Mouse (Mus musculus): Measurements from ENCODE around the gene Olfr414. TPM values are rescaled to one million over a fixed set of nuclear protein-coding genes. Genes with fewer than 3 reads are reported as not detected.

Gene Olfr414
- not detected in 2 replicates for polyA plus RNA-seq (2014; fragmentation: Nextera tagmentation; extraction: Ambion mirVana)

GRCm38 (mm10) chr1:174423764-174424163, at the start of gene Olfr414:
TSS of gene Olfr414 (plus strand) at chr1:174424064.
- no peak within 1 kb of the TSS for H3K9ac ChIP-seq (ENCODE audit: low read depth, low read length)
- no peaks in the 10 kb centered on the region for H3K36me3 ChIP-seq (ENCODE audit: control insufficient read depth, insufficient read depth, low read length)
- H3K4me2 ChIP-seq (replicated peaks; ENCODE audit: low read depth, low read length) = no peak within 1 kb of the TSS
- no peak within 1 kb of the TSS for H3K27ac ChIP-seq (ENCODE audit: low read depth, low read length)
- ATAC-seq (ENCODE audit: low FRiP score) = no peak
- no peaks in the 10 kb centered on the region for H3K9me3 ChIP-seq (ENCODE audit: control insufficient read depth, low read length)
- no peaks in the 10 kb centered on the region for H3K4me1 ChIP-seq (replicated peaks; ENCODE audit: control insufficient read depth, insufficient read depth, low read length)
- no peak for DNase-seq (ENCODE audit: low spot score)
- WGBS = 76% methylated on average over 1 of the region's 1 CpGs
- H3K4me3 ChIP-seq (ENCODE audit: low read depth, low read length) = no peak within 1 kb of the TSS
- H3K27me3 ChIP-seq (ENCODE audit: control insufficient read depth, insufficient read depth, low read length) = no peaks in the 10 kb centered on the region

GRCm38 (mm10) chr1:174390746-174391145, 33.1 kb upstream of the Olfr414 start, which contains the start of gene Olfr248:
TSS of gene Olfr248 (plus strand) at chr1:174391046.
- Histone ChIP-seq H3K9me3 (ENCODE audit: control insufficient read depth, low read length) (no peaks in the 10 kb centered on the region), H3K4me3 (ENCODE audit: low read depth, low read length) (no peak within 1 kb of the TSS), H3K27me3 (ENCODE audit: control insufficient read depth, insufficient read depth, low read length) (no peaks in the 10 kb centered on the region), H3K4me1 (replicated peaks; ENCODE audit: control insufficient read depth, insufficient read depth, low read length) (no peaks in the 10 kb centered on the region), H3K9ac (ENCODE audit: low read depth, low read length) (no peak within 1 kb of the TSS), H3K27ac (ENCODE audit: low read depth, low read length) (no peak within 1 kb of the TSS), H3K36me3 (ENCODE audit: control insufficient read depth, insufficient read depth, low read length) (no peaks in the 10 kb centered on the region), H3K4me2 (replicated peaks; ENCODE audit: low read depth, low read length) (no peak within 1 kb of the TSS)
- WGBS = 95% methylated on average over 2 of the region's 2 CpGs
- DNase-seq (ENCODE audit: low spot score) (no peak), ATAC-seq (ENCODE audit: low FRiP score) (no peak)

DNA sequence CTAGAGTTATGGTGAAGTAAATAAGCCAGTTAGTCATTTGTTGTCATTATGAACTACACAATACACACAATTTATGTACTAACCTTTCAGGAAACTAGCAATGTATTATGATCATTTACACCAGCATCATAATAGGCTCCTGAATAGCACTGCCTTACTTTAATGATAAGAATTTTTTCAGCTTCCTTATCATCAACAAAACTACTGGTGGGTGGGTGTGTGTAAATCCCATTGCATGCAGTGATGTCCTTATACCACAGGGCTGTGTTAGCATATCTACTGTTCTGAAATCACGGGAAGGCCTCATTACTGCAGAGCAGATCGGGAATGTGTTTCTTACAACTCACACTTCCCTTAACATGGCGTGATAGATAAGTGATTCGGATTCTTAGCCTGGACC, 905 bp upstream of the Olfr414 start:
- Histone ChIP-seq H3K4me1 (replicated peaks; ENCODE audit: control insufficient read depth, insufficient read depth, low read length) (no peaks in the 10 kb centered on the region), H3K9ac (ENCODE audit: low read depth, low read length) (no peak overlapping the region), H3K9me3 (ENCODE audit: control insufficient read depth, low read length) (no peaks in the 10 kb centered on the region), H3K36me3 (ENCODE audit: control insufficient read depth, insufficient read depth, low read length) (no peaks in the 10 kb centered on the region), H3K4me2 (replicated peaks; ENCODE audit: low read depth, low read length) (no peak overlapping the region), H3K4me3 (ENCODE audit: low read depth, low read length) (no peak overlapping the region), H3K27ac (ENCODE audit: low read depth, low read length) (no peak overlapping the region), H3K27me3 (ENCODE audit: control insufficient read depth, insufficient read depth, low read length) (no peaks in the 10 kb centered on the region)
- 91% methylated on average over 4 of the region's 4 CpGs for WGBS
- DNase-seq (ENCODE audit: low spot score) (no peak), ATAC-seq (ENCODE audit: low FRiP score) (no peak)

GRCm38 (mm10) chr1:174426180-174426986, 2.5 kb downstream of the Olfr414 start:
- DNase-seq (ENCODE audit: low spot score) = no peak
- Histone ChIP-seq H3K4me2 (replicated peaks; ENCODE audit: low read depth, low read length) (no peak overlapping the region), H3K9ac (ENCODE audit: low read depth, low read length) (no peak overlapping the region), H3K27me3 (ENCODE audit: control insufficient read depth, insufficient read depth, low read length) (no peaks in the 10 kb centered on the region), H3K4me3 (ENCODE audit: low read depth, low read length) (no peak overlapping the region), H3K36me3 (ENCODE audit: control insufficient read depth, insufficient read depth, low read length) (no peaks in the 10 kb centered on the region), H3K9me3 (ENCODE audit: control insufficient read depth, low read length) (no peaks in the 10 kb centered on the region), H3K27ac (ENCODE audit: low read depth, low read length) (no peak overlapping the region), H3K4me1 (replicated peaks; ENCODE audit: control insufficient read depth, insufficient read depth, low read length) (no peaks in the 10 kb centered on the region)
- 0 out of 2 replicates have a peak, but pooled peaks have one; percentile 11 for ATAC-seq (ENCODE audit: low FRiP score)
- WGBS = 58% methylated on average over 3 of the region's 3 CpGs

- no peaks in the 10 kb centered on the region for H3K4me1 ChIP-seq (replicated peaks; ENCODE audit: control insufficient read depth, insufficient read depth, low read length)
Measured at GRCm38 (mm10) chr1:174427402-174427801, 3.5 kb downstream of the Olfr414 start.

GRCm38 (mm10) chr1:174428407-174428806, 4.5 kb downstream of the Olfr414 start:
- ATAC-seq (ENCODE audit: low FRiP score) (no peak), DNase-seq (ENCODE audit: low spot score) (no peak)
- no peak overlapping the region for H3K4me3 ChIP-seq (ENCODE audit: low read depth, low read length)
- H3K27me3 ChIP-seq (ENCODE audit: control insufficient read depth, insufficient read depth, low read length) = no peaks in the 10 kb centered on the region
- no peak overlapping the region for H3K9ac ChIP-seq (ENCODE audit: low read depth, low read length)
- H3K36me3 ChIP-seq (ENCODE audit: control insufficient read depth, insufficient read depth, low read length) = no peaks in the 10 kb centered on the region
- no peak overlapping the region for H3K27ac ChIP-seq (ENCODE audit: low read depth, low read length)
- 87% methylated on average over 2 of the region's 2 CpGs for WGBS
- no peaks in the 10 kb centered on the region for H3K4me1 ChIP-seq (replicated peaks; ENCODE audit: control insufficient read depth, insufficient read depth, low read length)
- H3K4me2 ChIP-seq (replicated peaks; ENCODE audit: low read depth, low read length) = no peak overlapping the region
- H3K9me3 ChIP-seq (ENCODE audit: control insufficient read depth, low read length) = no peaks in the 10 kb centered on the region

More at GRCm38 (mm10) chr1:174427402-174427801, 3.5 kb downstream of the Olfr414 start:
- no peaks in the 10 kb centered on the region for H3K36me3 ChIP-seq (ENCODE audit: control insufficient read depth, insufficient read depth, low read length)
- no peak overlapping the region for H3K9ac ChIP-seq (ENCODE audit: low read depth, low read length)
- DNase-seq (ENCODE audit: low spot score) (no peak), ATAC-seq (ENCODE audit: low FRiP score) (no peak)
- H3K4me2 ChIP-seq (replicated peaks; ENCODE audit: low read depth, low read length) = no peak overlapping the region
- H3K27ac ChIP-seq (ENCODE audit: low read depth, low read length) = no peak overlapping the region
- no peak overlapping the region for H3K4me3 ChIP-seq (ENCODE audit: low read depth, low read length)
- 90% methylated on average over 1 of the region's 1 CpGs for WGBS
- no peaks in the 10 kb centered on the region for H3K27me3 ChIP-seq (ENCODE audit: control insufficient read depth, insufficient read depth, low read length)
- H3K9me3 ChIP-seq (ENCODE audit: control insufficient read depth, low read length) = no peaks in the 10 kb centered on the region

DNA sequence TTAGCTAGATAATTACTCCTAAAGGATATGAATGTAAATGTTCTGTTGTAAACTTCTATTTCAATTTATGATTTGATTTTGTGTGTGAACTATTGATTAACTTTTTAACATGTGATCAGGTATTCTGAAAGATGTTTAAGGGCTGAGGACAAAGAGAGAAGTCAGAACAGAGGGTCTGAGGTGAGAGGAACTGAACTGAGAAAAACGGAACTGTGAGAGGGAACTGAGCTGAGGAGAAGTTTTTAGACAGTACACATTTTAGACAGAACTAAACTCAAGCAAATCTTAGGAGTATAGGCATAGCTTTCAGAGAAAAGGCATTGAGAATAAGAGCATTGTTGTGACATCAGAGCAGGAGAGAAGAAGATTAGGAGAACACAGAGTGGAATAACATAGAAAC, 10.3 kb downstream of the Olfr414 start:
- no peak overlapping the region for H3K4me2 ChIP-seq (replicated peaks; ENCODE audit: low read depth, low read length)
- H3K4me1 ChIP-seq (replicated peaks; ENCODE audit: control insufficient read depth, insufficient read depth, low read length) = no peaks in the 10 kb centered on the region
- H3K9ac ChIP-seq (ENCODE audit: low read depth, low read length) = no peak overlapping the region
- no peak overlapping the region for H3K27ac ChIP-seq (ENCODE audit: low read depth, low read length)
- ATAC-seq (ENCODE audit: low FRiP score) = no peak
- no peaks in the 10 kb centered on the region for H3K9me3 ChIP-seq (ENCODE audit: control insufficient read depth, low read length)
- no peak for DNase-seq (ENCODE audit: low spot score)
- no peak overlapping the region for H3K4me3 ChIP-seq (ENCODE audit: low read depth, low read length)
- no peaks in the 10 kb centered on the region for H3K36me3 ChIP-seq (ENCODE audit: control insufficient read depth, insufficient read depth, low read length)
- no peaks in the 10 kb centered on the region for H3K27me3 ChIP-seq (ENCODE audit: control insufficient read depth, insufficient read depth, low read length)
- WGBS = 53% methylated on average over 1 of the region's 1 CpGs

GRCm38 (mm10) chr1:174441782-174442181, 17.9 kb downstream of the Olfr414 start, which contains the start of gene Olfr220:
TSS of gene Olfr220 (plus strand) at chr1:174442082.
- DNase-seq (ENCODE audit: low spot score) = no peak
- H3K4me3 ChIP-seq (ENCODE audit: low read depth, low read length) = no peak within 1 kb of the TSS
- no peaks in the 10 kb centered on the region for H3K27me3 ChIP-seq (ENCODE audit: control insufficient read depth, insufficient read depth, low read length)
- H3K9ac ChIP-seq (ENCODE audit: low read depth, low read length) = no peak within 1 kb of the TSS
- no peaks in the 10 kb centered on the region for H3K9me3 ChIP-seq (ENCODE audit: control insufficient read depth, low read length)
- 73% methylated on average over 1 of the region's 1 CpGs for WGBS
- ATAC-seq (ENCODE audit: low FRiP score) = no peak
- no peak within 1 kb of the TSS for H3K27ac ChIP-seq (ENCODE audit: low read depth, low read length)
- no peaks in the 10 kb centered on the region for H3K36me3 ChIP-seq (ENCODE audit: control insufficient read depth, insufficient read depth, low read length)
- H3K4me2 ChIP-seq (replicated peaks; ENCODE audit: low read depth, low read length) = no peak within 1 kb of the TSS
- H3K4me1 ChIP-seq (replicated peaks; ENCODE audit: control insufficient read depth, insufficient read depth, low read length) = no peaks in the 10 kb centered on the region

DNA sequence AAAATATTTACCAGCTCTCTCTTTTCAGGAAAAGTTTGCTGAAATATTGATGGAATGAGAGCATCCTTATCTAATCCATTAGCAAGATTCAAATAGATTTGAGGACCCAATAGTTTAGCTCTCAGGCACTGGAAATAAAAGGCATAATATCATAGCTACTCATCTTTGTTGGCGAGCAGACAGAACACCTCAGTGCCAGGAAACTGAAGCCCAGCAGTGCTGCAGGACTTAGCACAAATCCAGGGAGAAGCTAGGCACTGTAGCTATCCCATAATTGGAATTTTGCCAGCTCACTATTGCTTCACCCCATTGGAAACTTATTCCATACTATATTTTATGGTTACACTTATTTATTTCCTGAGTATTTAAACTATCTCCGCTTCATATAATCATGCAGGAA, 31.2 kb downstream of the Olfr414 start:
- no peaks in the 10 kb centered on the region for H3K27me3 ChIP-seq (ENCODE audit: control insufficient read depth, insufficient read depth, low read length)

More for the DNA sequence above, 31.2 kb downstream of the Olfr414 start:
- no peak overlapping the region for H3K4me2 ChIP-seq (replicated peaks; ENCODE audit: low read depth, low read length)
- no peak overlapping the region for H3K4me3 ChIP-seq (ENCODE audit: low read depth, low read length)
- ATAC-seq (ENCODE audit: low FRiP score) = no peak
- H3K27ac ChIP-seq (ENCODE audit: low read depth, low read length) = no peak overlapping the region
- H3K4me1 ChIP-seq (replicated peaks; ENCODE audit: control insufficient read depth, insufficient read depth, low read length) = no peaks in the 10 kb centered on the region
- H3K9me3 ChIP-seq (ENCODE audit: control insufficient read depth, low read length) = no peaks in the 10 kb centered on the region
- 91% methylated on average over 2 of the region's 2 CpGs for WGBS
- H3K9ac ChIP-seq (ENCODE audit: low read depth, low read length) = no peak overlapping the region
- no peak for DNase-seq (ENCODE audit: low spot score)
- no peaks in the 10 kb centered on the region for H3K36me3 ChIP-seq (ENCODE audit: control insufficient read depth, insufficient read depth, low read length)

Data from hindbrain, embryonic 11.5 days (tissue).